Mouse (Mus musculus) hindlimb bud, embryonic 11.5 days (tissue): ENCODE measurements around the gene Cfap70.

Experiments used
- DNase-seq: peaks from one replicate; pipeline ENCODE4 v3.0.0-alpha.2; 2012; ENCODE audit warnings: low read depth, low spot score; ENCODE audit errors: extremely low spot score

Cfap70 gene

GRCm38 (mm10) chr14:20451765-20452331, at the start of gene Cfap70:
Gene Cfap70 (minus strand): TSS chr14:20452226.
- peak; percentile 76 for DNase-seq

GRCm38 (mm10) chr14:20499982-20500381, 48.0 kb upstream of the Cfap70 start:
- DNase-seq, result no peak

GRCm38 (mm10) chr14:20496603-20497002, 44.6 kb upstream of the Cfap70 start, which contains the start of gene Mss51:
Gene Mss51 (minus strand): TSS chr14:20496901.
- DNase-seq, result no peak

GRCm38 (mm10) chr14:20486031-20486430, 34.0 kb upstream of the Cfap70 start:
- no peak for DNase-seq

GRCm38 (mm10) chr14:20482051-20482751, 30.2 kb upstream of the Cfap70 start:
- DNase-seq, result no peak

GRCm38 (mm10) chr14:20481211-20481610, 29.2 kb upstream of the Cfap70 start:
- DNase-seq, result no peak

GRCm38 (mm10) chr14:20480195-20480579, 28.2 kb upstream of the Cfap70 start:
- DNase-seq, result no peak

- no peak for DNase-seq
Observed at GRCm38 (mm10) chr14:20479291-20480194, 27.5 kb upstream of the Cfap70 start, which contains the start of gene Anxa7. Gene Anxa7 (minus strand): TSS chr14:20480133.

GRCm38 (mm10) chr14:20478801-20479200, 26.8 kb upstream of the Cfap70 start:
- no peak for DNase-seq

GRCm38 (mm10) chr14:20478385-20478784, 26.4 kb upstream of the Cfap70 start:
- DNase-seq, result no peak

- DNase-seq, result peak; percentile 50
Observed at GRCm38 (mm10) chr14:20477261-20478025, 25.4 kb upstream of the Cfap70 start.

GRCm38 (mm10) chr14:20460216-20460615, 8.2 kb upstream of the Cfap70 start:
- DNase-seq, result no peak

- DNase-seq, result no peak
Observed at GRCm38 (mm10) chr14:20458378-20458777, 6.4 kb upstream of the Cfap70 start.

- no peak for DNase-seq
Observed at GRCm38 (mm10) chr14:20452929-20453328, 903 bp upstream of the Cfap70 start.

- DNase-seq, result no peak
Observed at GRCm38 (mm10) chr14:20451302-20451701, 724 bp downstream of the Cfap70 start.

- DNase-seq, result no peak
Observed at GRCm38 (mm10) chr14:20447209-20447608, 4.8 kb downstream of the Cfap70 start.

GRCm38 (mm10) chr14:20442252-20442651, 9.8 kb downstream of the Cfap70 start:
- DNase-seq, result no peak

- DNase-seq, result no peak
Observed at GRCm38 (mm10) chr14:20436976-20437375, 15.1 kb downstream of the Cfap70 start.

GRCm38 (mm10) chr14:20432420-20432819, 19.6 kb downstream of the Cfap70 start:
- no peak for DNase-seq

- DNase-seq, result no peak
Observed at GRCm38 (mm10) chr14:20431726-20432125, 20.3 kb downstream of the Cfap70 start.

- DNase-seq, result no peak
Observed at GRCm38 (mm10) chr14:20429833-20430232, 22.2 kb downstream of the Cfap70 start.
